In genomic region chr11:98754621-98755181, GRCm38 (mm10) we compare ENCODE assay signal across 8 mouse cellular contexts. TPM values are rescaled to one million over a fixed set of nuclear protein-coding genes. Genes with fewer than 3 reads are reported as not detected.
DNase-seq lines count a peak whose midpoint lies in the region; ATAC-seq and TF ChIP-seq lines count a peak whose summit lies in the region.

No protein-coding gene starts in this region.

- ATAC-seq in hindbrain, postnatal 0 days: peak; percentile 58
- ATAC-seq in limb, embryonic 14.5 days (ENCODE audit: low FRiP score, low read depth): peak; percentile 45; the same call in 1 of the 2 replicates
- peak; percentile 28 for ATAC-seq in midbrain, embryonic 13.5 days

- peaks cover 37% of the 10 kb centered on the region for H3K4me1 ChIP-seq in hindbrain, postnatal 0 days (ENCODE audit: insufficient read depth, low read length)
- peaks cover 42% of the 10 kb centered on the region for H3K4me1 ChIP-seq in limb, embryonic 14.5 days (ENCODE audit: control insufficient read depth, insufficient read depth, low read length)
- peaks cover 60% of the 10 kb centered on the region for H3K4me1 ChIP-seq in midbrain, embryonic 13.5 days (replicated peaks)

- peaks cover 21% of the 10 kb centered on the region for H3K36me3 ChIP-seq in hindbrain, postnatal 0 days (ENCODE audit: insufficient read depth, low read length)
- H3K36me3 ChIP-seq in limb, embryonic 14.5 days (ENCODE audit: control insufficient read depth, insufficient read depth, low read length): peaks cover 51% of the 10 kb centered on the region
- peaks cover 52% of the 10 kb centered on the region for H3K36me3 ChIP-seq in midbrain, embryonic 13.5 days

- 24% methylated on average over 7 of the region's 7 CpGs for WGBS in hindbrain, postnatal 0 days
- WGBS in limb, embryonic 14.5 days: 29% methylated on average over 7 of the region's 7 CpGs
- 22% methylated on average over 7 of the region's 7 CpGs for WGBS in midbrain, embryonic 13.5 days

- no peaks in the 10 kb centered on the region for H3K9me3 ChIP-seq in hindbrain, postnatal 0 days (ENCODE audit: low read length)
- H3K9me3 ChIP-seq in limb, embryonic 14.5 days (ENCODE audit: control insufficient read depth, low read length): no peaks in the 10 kb centered on the region
- no peaks in the 10 kb centered on the region for H3K9me3 ChIP-seq in midbrain, embryonic 13.5 days

- DNase-seq in left cerebral cortex, postnatal 25 days (ENCODE audit: low spot score in 2 of 2): peak; percentile 51 to 77
- DNase-seq in left cerebral cortex, adult 11 months (ENCODE audit: low spot score): no peak
- DNase-seq in cerebellum, adult 18-20 months: peak; percentile 70 to 78
- DNase-seq in forelimb bud, embryonic 11.5 days (ENCODE audit: low read depth, low spot score): peak; percentile 84
- DNase-seq in hindbrain, postnatal 0 days (ENCODE audit: low spot score): peak; percentile 87
- DNase-seq in limb, embryonic 14.5 days (ENCODE audit: low spot score): no peak
- DNase-seq in spleen, postnatal 14 days (ENCODE audit: low spot score in 2 of 2): peak; percentile 57 to 75

- H3K27me3 ChIP-seq in hindbrain, postnatal 0 days (ENCODE audit: insufficient read depth, low read length): no peaks in the 10 kb centered on the region
- no peaks in the 10 kb centered on the region for H3K27me3 ChIP-seq in limb, embryonic 14.5 days (ENCODE audit: control insufficient read depth, insufficient read depth, low read length)
- H3K27me3 ChIP-seq in midbrain, embryonic 13.5 days: no peaks in the 10 kb centered on the region

- H3K4me3 ChIP-seq in hindbrain, postnatal 0 days (ENCODE audit: low read length): no peak overlapping the region
- H3K4me3 ChIP-seq in limb, embryonic 14.5 days (replicated peaks; ENCODE audit: low read length): no peak overlapping the region
- no peak overlapping the region for H3K4me3 ChIP-seq in midbrain, embryonic 13.5 days (replicated peaks)

- no peak overlapping the region for H3K4me2 ChIP-seq in hindbrain, postnatal 0 days (ENCODE audit: low read depth, low read length)
- H3K4me2 ChIP-seq in limb, embryonic 14.5 days (replicated peaks; ENCODE audit: low read depth, low read length, severe bottlenecking): no peak overlapping the region
- H3K4me2 ChIP-seq in midbrain, embryonic 13.5 days (replicated peaks): no peak overlapping the region; the same call in 1 of the 2 replicates

- H3K27ac ChIP-seq in hindbrain, postnatal 0 days: peak overlapping the region; percentile 79
- 0 out of 2 replicates have a peak overlapping the region, but pooled peaks have one; percentile 26 for H3K27ac ChIP-seq in limb, embryonic 14.5 days (replicated peaks; ENCODE audit: low read depth, low read length)
- peak overlapping the region; percentile 66; the same call in 1 of the 2 replicates for H3K27ac ChIP-seq in midbrain, embryonic 13.5 days

- intact Hi-C loops in left cerebral cortex, postnatal 25 days (cut with DNase I): loop anchor here (1.0 kb wide), 1 partner anchor 13 kb away; no protein-coding TSS in a partner anchor

- no peak overlapping the region for H3K9ac ChIP-seq in hindbrain, postnatal 0 days (replicated peaks; ENCODE audit: low read length)
- no peak overlapping the region for H3K9ac ChIP-seq in limb, embryonic 14.5 days (ENCODE audit: low read depth, low read length, severe bottlenecking)
- peak overlapping the region; percentile 23; the same call in 1 of the 2 replicates for H3K9ac ChIP-seq in midbrain, embryonic 13.5 days (replicated peaks)

- no peak for TF ChIP-seq POLR2A in limb, embryonic 14.5 days (IDR thresholded peaks at IDR 0.05; ENCODE audit: borderline replicate concordance, extremely low read depth, insufficient read depth, insufficient read length)

- peak; percentile 100 for TF ChIP-seq CTCF in hindbrain, postnatal 0 days (IDR thresholded peaks at IDR 0.05; ENCODE audit: low read depth)

RNA-seq across cellular contexts. Expression of gene Thra, which starts 14.3 kb away (rescaled TPM):
- total RNA-seq in left cerebral cortex, postnatal 25 days (2021): 100 to 1,000 TPM; 719 to 771 TPM
- total RNA-seq in hindbrain, postnatal 0 days (2014; rRNA removed): 725 and 812 TPM in 2 replicates
- polyA plus RNA-seq in hindbrain, postnatal 0 days (2015; fragmentation: Nextera tagmentation; extraction: Ambion mirVana): 160 TPM in 2 replicates
- 149 and 157 TPM in 2 replicates for polyA plus RNA-seq in limb, embryonic 14.5 days (2012; rRNA removed)
- 55.9 and 63.2 TPM in 2 replicates for polyA plus RNA-seq in limb, embryonic 14.5 days (2014; fragmentation: Nextera tagmentation; extraction: Ambion mirVana)
- polyA plus RNA-seq in midbrain, embryonic 13.5 days (2015; fragmentation: Nextera tagmentation; extraction: Ambion mirVana): 99.6 and 106 TPM in 2 replicates

RNA-seq across cellular contexts. Expression of gene Nr1d1, which starts 20.4 kb away (rescaled TPM):
- total RNA-seq in left cerebral cortex, postnatal 25 days (2021): 100 to 1,000 TPM in 1 of 2 experiments, 10 to 100 TPM in 1; 92.5 to 121 TPM
- 7.5 and 8.6 TPM in 2 replicates for total RNA-seq in hindbrain, postnatal 0 days (2014; rRNA removed)
- polyA plus RNA-seq in hindbrain, postnatal 0 days (2015; fragmentation: Nextera tagmentation; extraction: Ambion mirVana): 10.2 and 13.5 TPM in 2 replicates
- polyA plus RNA-seq in limb, embryonic 14.5 days (2012; rRNA removed): 1.8 and 2.5 TPM in 2 replicates
- polyA plus RNA-seq in limb, embryonic 14.5 days (2014; fragmentation: Nextera tagmentation; extraction: Ambion mirVana): 1.2 and 1.4 TPM in 2 replicates
- 1.2 and 1.9 TPM in 2 replicates for polyA plus RNA-seq in midbrain, embryonic 13.5 days (2015; fragmentation: Nextera tagmentation; extraction: Ambion mirVana)

RNA-seq across cellular contexts. Expression of gene Med24, which starts 25.5 kb away (rescaled TPM):
- 100 to 1,000 TPM; 116 to 131 TPM for total RNA-seq in left cerebral cortex, postnatal 25 days (2021)
- total RNA-seq in hindbrain, postnatal 0 days (2014; rRNA removed): 63.2 and 88.6 TPM in 2 replicates
- 47.1 and 48.3 TPM in 2 replicates for polyA plus RNA-seq in hindbrain, postnatal 0 days (2015; fragmentation: Nextera tagmentation; extraction: Ambion mirVana)
- 83.4 and 104 TPM in 2 replicates for polyA plus RNA-seq in limb, embryonic 14.5 days (2012; rRNA removed)
- polyA plus RNA-seq in limb, embryonic 14.5 days (2014; fragmentation: Nextera tagmentation; extraction: Ambion mirVana): 43.9 and 48.3 TPM in 2 replicates
- polyA plus RNA-seq in midbrain, embryonic 13.5 days (2015; fragmentation: Nextera tagmentation; extraction: Ambion mirVana): 83.5 and 90.3 TPM in 2 replicates

RNA-seq across cellular contexts. Expression of gene Msl1, which starts 40.6 kb away (rescaled TPM):
- 100 to 1,000 TPM; 190 to 193 TPM for total RNA-seq in left cerebral cortex, postnatal 25 days (2021)
- total RNA-seq in hindbrain, postnatal 0 days (2014; rRNA removed): 77.7 and 94.3 TPM in 2 replicates
- 25.0 and 25.4 TPM in 2 replicates for polyA plus RNA-seq in hindbrain, postnatal 0 days (2015; fragmentation: Nextera tagmentation; extraction: Ambion mirVana)
- 76.9 and 81.1 TPM in 2 replicates for polyA plus RNA-seq in limb, embryonic 14.5 days (2012; rRNA removed)
- polyA plus RNA-seq in limb, embryonic 14.5 days (2014; fragmentation: Nextera tagmentation; extraction: Ambion mirVana): 19.8 and 23.5 TPM in 2 replicates
- 34.2 and 34.5 TPM in 2 replicates for polyA plus RNA-seq in midbrain, embryonic 13.5 days (2015; fragmentation: Nextera tagmentation; extraction: Ambion mirVana)

RNA-seq across cellular contexts. Expression of gene Casc3, which starts 50.0 kb away (rescaled TPM):
- total RNA-seq in left cerebral cortex, postnatal 25 days (2021): 10 to 100 TPM; 53.9 to 54.7 TPM
- total RNA-seq in hindbrain, postnatal 0 days (2014; rRNA removed): 24.4 and 74.0 TPM in 2 replicates
- polyA plus RNA-seq in hindbrain, postnatal 0 days (2015; fragmentation: Nextera tagmentation; extraction: Ambion mirVana): 35.4 and 35.7 TPM in 2 replicates
- polyA plus RNA-seq in limb, embryonic 14.5 days (2012; rRNA removed): 52.4 and 56.8 TPM in 2 replicates
- 34.1 and 40.4 TPM in 2 replicates for polyA plus RNA-seq in limb, embryonic 14.5 days (2014; fragmentation: Nextera tagmentation; extraction: Ambion mirVana)
- polyA plus RNA-seq in midbrain, embryonic 13.5 days (2015; fragmentation: Nextera tagmentation; extraction: Ambion mirVana): 52.6 and 57.6 TPM in 2 replicates

Comparison
In these comparisons a context has a peak if more than half of its experiments do, and no peak if none do; other contexts are left out.
1. DNase-seq: peak in left cerebral cortex, postnatal 25 days (2 of 2), cerebellum, adult 18-20 months (2 of 2), forelimb bud, embryonic 11.5 days (single experiment), hindbrain, postnatal 0 days (single experiment) and spleen, postnatal 14 days (2 of 2); none in left cerebral cortex, adult 11 months (single experiment) and limb, embryonic 14.5 days (single experiment).
2. H3K27ac ChIP-seq: peak in every context shown above with its lines; median percentile 79 in hindbrain, postnatal 0 days; 66 in midbrain, embryonic 13.5 days; 26 in limb, embryonic 14.5 days.
3. Peak in every context shown above with its lines, with median percentiles within 50 percentile points of each other: ATAC-seq.